Mouse (Mus musculus) thymus, postnatal 14 days (tissue): ENCODE results near the gene Bco1.

ENCODE experiments used
- DNase-seq: peaks from one replicate; pipeline ENCODE4 v3.0.0; 2021

Gene Bco1

DNA sequence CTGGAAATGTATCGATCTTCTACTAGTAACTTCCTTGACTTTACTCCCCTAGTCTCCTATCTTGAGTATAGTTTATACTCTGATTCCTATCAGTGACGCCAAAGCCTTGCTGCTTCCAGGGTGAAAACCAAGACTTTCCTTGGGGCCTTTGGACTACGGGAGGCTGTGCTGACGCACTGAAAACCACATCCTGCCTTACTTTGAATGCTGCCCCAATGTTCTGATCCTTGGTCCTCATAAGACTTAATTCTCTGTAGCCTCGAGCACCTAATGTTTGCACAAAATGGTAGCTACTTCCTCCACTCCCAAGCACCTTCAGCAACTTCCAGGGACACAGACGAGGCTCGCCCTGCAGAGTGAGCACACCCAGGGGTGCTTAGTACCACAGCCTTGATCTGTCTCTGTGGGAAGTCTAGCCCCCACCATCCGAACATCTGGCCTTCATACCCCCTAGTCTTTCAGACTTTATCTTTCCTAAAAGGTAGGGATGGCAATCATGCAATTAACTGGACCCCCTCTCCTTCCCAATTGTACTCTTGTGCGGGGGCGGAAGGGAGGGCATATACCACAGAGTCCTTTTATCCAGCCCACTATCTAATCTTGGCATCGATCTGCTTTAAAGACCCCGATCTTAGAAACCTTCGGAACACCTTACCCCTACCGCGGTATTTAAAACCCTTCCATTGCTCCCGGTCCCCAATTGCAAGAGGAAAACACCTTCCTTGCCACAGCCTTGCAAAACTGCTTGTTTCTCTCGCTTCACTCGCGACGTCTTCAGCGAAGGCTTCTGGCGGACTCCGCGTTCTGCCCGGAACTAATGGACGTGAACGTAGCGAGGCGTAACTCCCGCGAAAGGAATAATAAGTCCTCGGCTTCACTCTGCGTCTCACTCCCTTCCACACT, 61.5 kb downstream of the Bco1 start:
- DNase-seq: peak; percentile 27

DNA sequence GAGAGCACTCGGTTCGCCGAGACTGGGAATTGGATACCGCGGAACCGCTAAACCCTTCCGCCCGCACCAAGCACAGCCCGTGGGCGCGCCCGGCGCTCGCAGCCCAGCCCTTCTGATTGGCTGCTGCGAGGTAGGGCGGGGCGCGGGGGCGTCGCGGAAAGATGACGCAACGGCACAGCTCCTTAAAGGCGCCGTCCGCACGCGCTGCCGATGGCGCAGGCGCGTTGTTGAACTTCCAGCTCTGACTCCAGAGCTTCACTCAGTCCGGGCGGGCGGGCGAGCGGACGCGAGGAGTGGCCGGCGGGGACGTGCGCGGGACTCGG, 62.1 kb downstream of the Bco1 start:
- peak; percentile 97 for DNase-seq

DNA sequence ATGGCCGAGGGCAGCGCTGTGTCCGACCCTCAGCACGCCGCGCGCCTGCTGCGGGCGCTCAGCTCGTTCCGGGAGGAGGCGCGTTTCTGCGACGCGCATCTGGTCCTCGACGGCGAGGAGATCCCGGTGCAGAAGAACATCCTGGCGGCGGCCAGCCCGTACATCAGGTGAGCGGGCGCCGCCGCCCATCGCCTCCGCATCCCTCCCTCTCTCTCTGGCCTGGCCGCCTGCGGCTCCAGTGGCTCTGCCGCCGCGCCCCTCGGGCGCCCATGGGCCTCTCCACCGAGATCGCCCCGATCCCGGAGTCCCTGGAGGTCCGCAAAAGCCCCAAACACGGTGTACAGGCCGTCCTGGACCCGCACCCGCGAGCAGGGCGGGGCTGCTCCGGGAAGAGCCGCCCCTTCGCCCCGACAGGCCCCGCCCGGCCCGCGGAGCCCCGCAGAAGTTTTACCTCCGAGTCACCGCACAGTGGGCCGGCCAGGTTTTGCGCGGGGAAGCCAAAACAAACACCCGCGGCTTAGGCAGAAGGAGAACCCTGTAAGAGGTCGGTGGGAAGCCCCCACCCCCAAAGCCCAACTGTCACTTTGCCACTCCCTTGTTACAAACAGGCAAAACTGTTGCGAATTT, 62.6 kb downstream of the Bco1 start, which contains the start of gene Gan:
Gene Gan, plus strand, starts transcription at position 1 of the 627 bp plus-strand sequence.
- DNase-seq: no peak

DNA sequence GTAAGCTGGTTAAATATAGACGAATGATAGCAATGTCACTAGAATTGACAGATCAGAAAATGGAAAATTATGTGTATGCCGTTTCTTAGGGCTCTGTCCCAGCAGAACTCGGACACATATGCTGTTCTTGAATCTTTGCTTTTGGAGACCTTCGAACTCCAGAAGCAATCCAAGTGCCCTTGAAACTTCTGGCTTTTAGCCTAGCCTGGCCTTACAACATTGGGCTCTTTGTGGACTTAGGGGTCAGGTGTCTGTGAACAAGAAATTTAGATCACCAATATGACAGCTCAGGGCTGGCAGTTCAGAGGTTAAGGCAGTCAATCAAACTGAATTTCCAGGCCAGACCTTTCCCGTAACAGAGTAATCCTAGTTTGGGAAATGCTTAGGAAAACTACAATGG, 63.4 kb downstream of the Bco1 start:
- no peak for DNase-seq

DNA sequence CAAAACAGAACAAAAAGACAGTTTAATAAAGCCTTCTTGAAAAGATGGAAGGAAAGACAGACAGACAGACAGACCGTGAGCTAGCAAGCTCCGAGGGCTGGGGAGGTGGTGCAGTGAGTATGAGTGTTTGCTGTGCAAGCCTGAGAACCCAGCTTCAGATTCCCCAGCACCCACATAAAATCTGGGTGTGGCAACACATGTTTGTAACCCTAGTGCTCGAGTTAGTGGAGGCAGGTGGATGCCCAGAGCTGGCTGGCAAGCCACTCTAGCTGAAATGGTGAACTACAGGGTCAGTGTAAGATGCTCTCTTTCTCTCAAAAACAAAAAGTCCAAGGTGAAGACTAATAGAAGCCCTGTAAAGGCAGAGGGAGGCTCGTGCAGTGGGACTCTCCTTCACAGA, 69.3 kb downstream of the Bco1 start:
- no peak for DNase-seq

DNA sequence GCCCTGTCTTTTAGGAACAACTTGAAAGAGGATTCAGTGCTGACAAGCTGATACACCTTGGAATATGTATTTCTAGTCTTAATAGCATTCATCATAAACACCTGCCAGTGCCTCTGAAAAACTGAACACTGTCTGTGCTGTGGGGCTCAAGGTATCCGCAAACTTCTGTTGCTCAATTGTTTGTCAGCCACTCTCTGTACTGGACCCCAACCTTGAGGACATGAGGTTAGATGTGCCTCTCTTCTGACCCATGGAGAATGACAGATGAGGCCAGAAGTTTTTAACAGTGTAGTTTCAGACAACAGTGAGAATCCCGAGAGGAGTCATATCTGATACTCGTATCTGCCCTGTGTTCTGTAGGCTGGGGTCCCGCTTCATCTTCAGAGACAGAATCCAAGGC, 69.9 kb downstream of the Bco1 start:
- DNase-seq: no peak

DNA sequence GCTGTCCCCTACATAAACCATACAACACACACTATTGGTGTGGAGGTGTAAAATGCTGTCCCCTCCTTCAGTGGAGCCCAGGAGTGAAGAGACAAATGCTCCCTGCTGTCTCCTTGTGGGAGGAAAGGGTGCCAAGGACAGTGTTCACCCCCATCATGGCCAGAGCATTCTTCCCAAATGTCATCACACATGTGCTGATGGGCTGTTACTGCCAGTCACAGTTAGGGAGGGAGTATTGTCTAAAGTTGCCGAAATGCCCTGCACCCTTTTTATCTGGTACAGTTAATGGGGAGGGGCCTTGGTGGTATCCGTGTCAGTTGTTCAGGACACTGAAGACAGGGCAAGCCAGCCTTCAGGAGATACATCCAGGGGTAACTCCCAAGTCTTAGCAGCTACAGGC, 70.9 kb downstream of the Bco1 start:
- no peak for DNase-seq

DNA sequence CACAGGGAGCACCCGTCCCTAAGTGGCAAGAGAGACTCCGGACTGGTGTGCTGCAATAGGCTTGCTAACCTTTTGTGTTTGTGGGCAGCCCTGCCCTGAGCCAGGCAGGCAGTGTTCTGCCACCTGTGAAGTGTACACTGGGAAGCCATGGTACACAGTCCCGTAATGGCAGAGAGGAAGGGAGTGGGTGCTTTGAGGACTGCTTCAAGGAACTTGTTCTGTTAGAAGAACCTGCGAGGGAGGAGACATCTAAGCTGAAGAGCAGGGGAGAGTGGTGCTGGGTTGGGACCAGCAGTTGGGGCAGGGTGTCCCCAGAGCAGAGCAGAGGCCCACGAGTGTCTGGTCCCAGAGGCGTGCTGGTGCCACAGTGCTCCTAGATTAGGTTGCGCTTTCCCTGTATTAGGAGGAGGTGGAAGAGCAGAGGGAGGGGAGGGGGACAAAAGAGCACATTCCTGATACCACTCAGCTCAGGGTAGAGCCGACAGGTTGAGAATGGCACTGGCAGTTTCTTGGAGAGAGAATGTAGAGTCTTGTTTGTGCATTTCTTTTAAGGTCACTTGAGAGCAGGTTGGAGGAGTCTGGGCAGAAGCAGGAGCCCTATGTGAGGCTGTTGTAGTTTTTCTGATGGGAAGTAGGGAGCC, 71.7 kb downstream of the Bco1 start:
- no peak for DNase-seq

DNA sequence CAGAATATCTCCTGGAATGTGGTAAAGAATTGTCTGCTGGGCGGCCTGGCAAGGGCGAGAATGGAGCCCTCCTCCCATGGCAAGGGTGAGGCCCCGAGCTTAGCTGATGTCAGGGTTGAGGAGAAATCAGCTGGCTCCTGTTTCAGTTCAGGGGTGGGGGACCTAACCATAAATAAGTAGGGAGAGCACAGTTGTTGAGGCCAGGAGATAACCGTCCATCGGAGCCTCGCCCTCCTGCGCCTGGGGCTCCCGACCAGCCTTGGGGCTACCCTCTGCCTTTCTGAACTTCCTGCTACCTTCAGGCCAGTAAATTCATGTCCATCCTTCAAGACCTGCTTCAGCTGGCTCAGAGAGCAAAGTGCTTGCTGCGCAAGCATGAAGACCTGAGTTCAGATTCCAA, 72.7 kb downstream of the Bco1 start:
- no peak for DNase-seq

DNA sequence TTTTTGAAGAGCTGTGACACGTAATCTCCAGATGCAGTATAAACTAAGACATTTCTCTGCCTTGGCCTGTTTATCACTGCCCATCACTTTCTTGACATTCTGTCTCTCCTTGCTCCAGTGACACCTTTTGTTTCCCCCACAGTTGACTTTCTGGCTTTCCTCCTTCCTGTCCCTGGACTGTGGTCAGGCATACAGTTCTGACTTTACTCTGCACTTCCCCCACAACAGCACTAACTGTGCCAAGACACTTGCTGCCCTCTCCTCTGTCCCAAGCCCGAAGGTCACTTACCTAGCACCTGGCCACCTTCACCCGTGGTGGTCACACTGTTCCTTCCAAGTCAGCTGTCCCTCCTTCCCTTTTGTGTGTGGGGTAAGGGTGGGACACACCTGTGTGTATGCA, 76.2 kb downstream of the Bco1 start:
- no peak for DNase-seq

DNA sequence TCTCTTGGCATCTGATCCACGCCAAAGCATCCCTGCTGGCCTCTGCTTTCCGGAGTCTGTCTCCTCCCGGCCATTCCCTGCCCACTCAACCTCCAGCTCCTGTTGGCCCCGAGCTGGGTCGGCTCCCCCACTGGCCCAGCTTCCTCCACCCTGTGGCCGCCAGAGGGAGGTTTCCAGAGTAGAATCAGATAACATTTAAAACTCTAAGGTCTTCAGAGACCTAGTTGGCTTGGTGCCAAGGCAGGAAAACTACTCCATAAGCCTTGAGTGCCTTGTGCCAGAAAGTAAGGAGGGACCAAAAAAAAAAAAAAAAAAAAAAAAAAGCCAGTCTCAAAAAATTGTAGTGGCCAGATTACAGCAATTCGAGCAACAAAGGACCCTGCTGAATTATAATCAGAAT, 77.2 kb downstream of the Bco1 start:
- no peak for DNase-seq

DNA sequence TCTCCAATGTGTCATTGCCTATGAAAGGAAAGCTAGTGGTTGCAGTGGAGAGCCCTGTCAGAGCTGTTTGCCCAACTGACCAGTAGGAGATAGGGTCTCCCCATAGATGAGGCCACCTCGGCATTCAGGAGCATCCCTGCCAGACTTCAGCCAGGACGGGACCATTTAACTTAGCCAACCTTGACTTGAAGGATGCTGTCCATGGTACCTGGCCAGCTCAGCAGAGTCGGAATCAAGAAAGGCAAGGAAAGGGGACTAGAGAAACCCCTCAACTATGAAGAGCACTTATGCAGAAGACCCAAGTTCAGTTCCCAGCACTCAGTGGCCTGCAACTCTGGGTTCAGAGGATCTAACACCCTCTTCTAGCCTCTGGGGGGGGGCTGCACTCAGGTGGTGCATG, 78.0 kb downstream of the Bco1 start:
- no peak for DNase-seq

DNA sequence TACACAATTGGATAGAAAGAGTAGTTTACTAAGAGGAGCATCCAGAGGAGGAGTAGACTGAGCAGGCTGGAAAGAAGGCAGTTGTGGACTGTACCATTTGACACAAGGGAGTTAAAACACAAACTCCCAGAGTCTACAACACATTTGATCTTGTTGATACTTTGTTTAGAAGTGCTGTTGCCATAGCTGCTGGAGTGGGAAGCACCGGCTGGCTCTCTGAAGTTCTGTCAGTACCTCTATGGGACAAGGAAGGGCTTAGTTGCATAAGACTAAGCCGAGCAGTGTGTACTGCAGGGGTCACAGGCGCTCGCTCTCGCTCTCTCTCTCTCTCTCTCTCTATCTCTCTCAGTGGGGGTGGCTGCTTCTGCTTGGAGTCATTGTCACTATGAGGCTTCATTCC, 78.9 kb downstream of the Bco1 start:
- DNase-seq: no peak

DNA sequence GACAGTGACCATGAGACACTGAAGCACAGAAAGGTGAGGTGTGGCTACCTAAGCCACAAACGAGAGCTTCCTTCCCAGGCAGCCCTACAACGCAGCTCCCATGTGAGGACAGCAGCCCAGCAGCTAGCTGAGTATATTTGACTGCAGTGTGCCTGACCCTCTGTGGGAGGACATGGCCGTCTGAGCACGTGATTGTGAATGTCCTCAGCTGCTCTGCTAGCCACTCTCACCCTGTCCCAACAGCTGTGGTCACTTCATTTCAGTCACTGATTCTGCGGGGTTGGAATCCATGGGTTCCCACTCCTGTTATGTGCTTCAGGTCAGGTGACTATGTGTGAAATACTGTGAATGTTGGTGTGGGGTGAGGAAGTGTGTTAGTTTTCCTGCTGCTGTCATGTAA, 80.7 kb downstream of the Bco1 start:
- no peak for DNase-seq

DNA sequence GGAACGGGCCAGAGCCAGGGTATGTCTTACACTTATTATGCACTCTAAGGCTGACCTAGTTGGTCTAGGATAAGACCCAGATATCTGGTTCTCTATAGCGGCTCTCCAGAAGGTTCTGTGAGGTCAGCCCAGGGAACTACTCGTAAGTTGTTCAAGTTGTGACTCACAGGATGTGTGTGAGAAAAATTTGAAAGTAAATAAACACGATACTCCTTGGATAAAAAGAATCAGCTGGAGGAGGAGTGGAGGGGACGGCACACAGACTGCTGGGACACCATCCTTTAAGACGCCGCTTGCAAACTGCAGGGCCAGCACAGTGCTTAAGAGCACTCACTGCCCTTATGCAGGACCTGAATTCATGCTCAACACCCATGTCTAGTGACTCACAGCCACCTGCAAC, 81.6 kb downstream of the Bco1 start:
- DNase-seq: no peak

DNA sequence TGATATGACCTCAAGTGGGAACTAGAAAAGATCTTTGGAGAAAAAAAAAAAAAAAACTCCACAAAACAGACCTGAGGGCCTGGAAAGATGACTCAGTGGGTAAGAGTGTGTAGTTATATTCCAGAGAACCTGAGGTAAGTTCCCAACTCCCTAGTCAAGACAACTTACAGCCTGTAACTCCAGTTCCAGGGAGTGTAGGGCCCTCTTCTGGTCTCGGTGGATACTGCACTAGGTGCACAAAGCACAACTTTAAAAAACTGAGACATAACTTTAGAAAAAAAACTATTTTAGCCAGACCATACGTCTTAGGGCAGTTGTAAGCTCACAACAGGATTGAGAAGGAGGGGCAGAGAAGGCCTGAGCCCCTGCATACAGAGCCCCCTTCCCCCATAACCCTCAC, 82.4 kb downstream of the Bco1 start:
- no peak for DNase-seq

DNA sequence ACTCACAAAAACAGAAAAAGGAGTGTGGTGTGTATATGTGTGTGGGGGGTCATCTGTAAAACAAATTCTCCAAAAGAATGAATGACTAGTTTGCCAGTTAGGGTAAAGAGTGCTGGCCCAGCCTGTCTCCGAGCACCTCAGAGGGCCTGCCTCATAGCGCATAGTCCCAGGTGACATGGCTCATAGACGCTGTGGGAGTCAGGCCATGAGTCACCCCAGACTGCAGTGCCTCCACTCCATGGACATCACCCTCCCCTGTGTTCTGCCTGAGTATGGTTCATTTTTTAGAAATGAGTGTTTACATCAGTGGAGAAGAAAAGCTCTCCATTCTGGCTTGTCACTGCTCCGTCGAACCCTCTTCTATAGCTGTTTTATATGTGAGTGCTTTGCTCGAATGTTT, 83.0 kb downstream of the Bco1 start:
- no peak for DNase-seq

DNA sequence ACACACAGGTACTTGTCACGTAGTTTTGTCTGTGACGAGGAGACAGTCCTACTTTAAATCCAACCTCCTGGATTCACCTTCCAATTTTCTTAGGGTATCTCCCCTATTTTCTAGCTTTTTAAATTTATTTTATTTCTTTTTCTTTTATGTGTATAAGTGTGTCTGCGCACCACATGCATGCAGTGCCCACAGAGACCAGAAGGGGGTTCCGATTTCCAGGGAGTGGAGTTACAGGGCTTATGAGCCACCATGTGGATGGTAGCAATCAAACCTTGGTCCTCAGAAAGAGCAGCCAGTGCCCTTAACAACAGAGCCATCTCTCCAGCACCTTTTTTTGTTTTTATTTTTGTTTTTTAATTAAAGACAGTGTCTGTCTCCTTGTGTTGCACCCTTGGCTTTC, 87.1 kb downstream of the Bco1 start:
- DNase-seq: no peak
